Mouse (Mus musculus) intestine, postnatal 0 days (tissue): ENCODE data around the gene Gab1. TPM values are rescaled to one million over a fixed set of nuclear protein-coding genes. Genes with fewer than 3 reads are reported as not detected.

ENCODE experiments used
- ATAC-seq: fragments of 200-750 bp; cut with Nextera tagmentation; 2 replicates; pipeline ENCODE4 v1.8.0; 2017; ENCODE audit warnings: mild to moderate bottlenecking, moderate TSS enrichment, moderate library complexity
- H3K27ac ChIP-seq: fragments of 300-500 bp; sonication (generic); 2 replicates; pipeline ENCODE4 v1.5.1; 2014; ENCODE audit warnings: mild to moderate bottlenecking, low read depth, low read length, moderate library complexity
- H3K27me3 ChIP-seq: fragments of 300-500 bp; sonication (generic); replicated peaks from 2 replicates; pipeline ENCODE4 v1.6.1; 2014; ENCODE audit warnings: low read length, mixed read lengths; ENCODE audit not compliant: control insufficient read depth, insufficient read depth
- H3K36me3 ChIP-seq: fragments of 300-500 bp; sonication (generic); 2 replicates; pipeline ENCODE4 v1.6.1; 2014; ENCODE audit warnings: mild to moderate bottlenecking, moderate library complexity; ENCODE audit not compliant: control insufficient read depth, insufficient read depth
- H3K4me1 ChIP-seq: fragments of 300-500 bp; sonication (generic); replicated peaks from 2 replicates; pipeline ENCODE4 v1.6.1; 2014; ENCODE audit warnings: antibody characterized with exemption, low read length, mixed read lengths; ENCODE audit not compliant: control insufficient read depth, insufficient read depth
- H3K4me2 ChIP-seq: fragments of 300-500 bp; sonication (generic); replicated peaks from 2 replicates; pipeline ENCODE4 v1.6.1; 2014; ENCODE audit warnings: low read depth, mild to moderate bottlenecking, moderate library complexity
- H3K4me3 ChIP-seq: fragments of 300-500 bp; sonication (generic); 2 replicates; pipeline ENCODE4 v1.5.1; 2014; ENCODE audit warnings: low read depth, low read length
- H3K9ac ChIP-seq: fragments of 300-500 bp; sonication (generic); 2 replicates; pipeline ENCODE4 v1.6.1; 2014; ENCODE audit warnings: mild to moderate bottlenecking, low read depth, low read length
- H3K9me3 ChIP-seq: fragments of 300-500 bp; sonication (generic); 2 replicates; pipeline ENCODE4 v1.6.1; 2016; ENCODE audit warnings: mixed run types; ENCODE audit not compliant: control insufficient read depth
- CTCF ChIP-seq: sonication (generic); IDR thresholded peaks from 2 replicates; pipeline ENCODE4 v1.5.1; 2016; ENCODE audit warnings: low read depth, mild to moderate bottlenecking, control low read depth, antibody characterized with exemption, moderate library complexity
- WGBS: fragments of 180-500 bp; shearing (Covaris S2); extraction: QIAGEN DNeasy Blood & Tissue Kit; methylation state at CpG from one replicate; pipeline ENCODE4 v1.1.7; 2014; 5-methylcytosine and 5-hydroxymethylcytosine counted together
- polyA plus RNA-seq: library from polyadenylated mRNA; unstranded; fragments of >200 nt; fragmentation: Nextera tagmentation; extraction: Ambion mirVana; gene quantifications from 2 replicates; pipeline ENCODE4 v1.2.1, GENCODE M21; 2015

Gab1 gene
- polyA plus RNA-seq, 1 experiment from 2014 or later = 9.1 TPM

DNA sequence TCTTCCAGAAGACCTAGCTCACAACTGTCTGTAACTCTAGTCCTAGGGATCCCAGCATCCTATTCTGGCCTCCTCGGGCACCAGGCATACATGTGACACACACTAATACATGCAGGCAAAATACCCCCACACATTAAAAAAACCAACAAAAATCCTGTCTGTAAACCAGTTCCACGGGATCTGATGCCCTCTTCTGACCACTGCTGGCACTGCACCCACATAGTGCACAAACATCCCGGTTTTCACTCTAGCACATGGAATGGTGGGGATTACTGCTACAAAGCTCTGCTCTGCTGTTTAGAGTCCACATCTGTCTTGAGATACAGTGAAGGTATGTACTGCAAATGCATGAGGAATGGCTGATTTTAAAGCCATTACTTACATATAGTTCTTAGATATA is 81.5 kb downstream of the Gab1 start:
- Histone ChIP-seq H3K4me1 (no peaks in the 10 kb centered on the region), H3K36me3 (no peaks in the 10 kb centered on the region), H3K9ac (no peak overlapping the region), H3K4me2 (no peak overlapping the region), H3K9me3 (no peaks in the 10 kb centered on the region), H3K4me3 (no peak overlapping the region), H3K27me3 (no peaks in the 10 kb centered on the region), H3K27ac (no peak overlapping the region)
- ATAC-seq = no peak
- WGBS = 98% methylated on average over 3 of the region's 3 CpGs
- TF ChIP-seq CTCF = peak; percentile 44

DNA sequence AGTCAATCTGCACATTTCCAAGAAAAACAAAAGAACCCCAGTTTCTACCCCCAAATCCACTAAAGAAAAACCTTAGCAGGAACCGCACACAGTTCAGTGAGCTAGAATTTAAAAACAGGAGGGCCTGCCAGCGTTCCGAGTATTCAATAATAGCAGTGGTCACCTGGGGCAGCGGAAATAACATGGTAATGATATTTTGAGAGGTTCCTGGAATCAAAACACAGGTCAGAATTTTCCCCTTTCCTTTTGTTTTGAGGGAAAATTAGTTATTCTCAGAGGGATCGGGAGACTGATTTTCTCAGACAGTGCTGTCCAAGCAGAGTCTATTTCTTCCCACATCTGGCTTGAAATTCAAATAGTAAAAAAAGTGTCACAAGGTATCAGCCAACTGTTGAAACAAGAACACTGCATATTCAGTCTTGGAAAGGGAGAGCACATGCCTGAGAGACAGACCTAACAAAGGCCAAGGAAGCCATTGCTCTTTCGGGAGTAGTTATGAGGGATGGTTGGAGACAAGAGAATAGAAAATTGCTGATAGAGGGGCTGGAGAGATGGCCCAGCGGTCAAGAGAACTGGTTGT is 82.0 kb downstream of the Gab1 start:
- WGBS = 89% methylated on average over 7 of the region's 7 CpGs
- H3K4me2 ChIP-seq = no peak overlapping the region
- no peak overlapping the region for H3K4me3 ChIP-seq
- H3K36me3 ChIP-seq = no peaks in the 10 kb centered on the region
- TF ChIP-seq CTCF = no peak
- H3K9me3 ChIP-seq = no peaks in the 10 kb centered on the region
- no peak overlapping the region for H3K9ac ChIP-seq
- no peak overlapping the region for H3K27ac ChIP-seq
- H3K27me3 ChIP-seq = no peaks in the 10 kb centered on the region
- H3K4me1 ChIP-seq = no peaks in the 10 kb centered on the region
- ATAC-seq = no peak

DNA sequence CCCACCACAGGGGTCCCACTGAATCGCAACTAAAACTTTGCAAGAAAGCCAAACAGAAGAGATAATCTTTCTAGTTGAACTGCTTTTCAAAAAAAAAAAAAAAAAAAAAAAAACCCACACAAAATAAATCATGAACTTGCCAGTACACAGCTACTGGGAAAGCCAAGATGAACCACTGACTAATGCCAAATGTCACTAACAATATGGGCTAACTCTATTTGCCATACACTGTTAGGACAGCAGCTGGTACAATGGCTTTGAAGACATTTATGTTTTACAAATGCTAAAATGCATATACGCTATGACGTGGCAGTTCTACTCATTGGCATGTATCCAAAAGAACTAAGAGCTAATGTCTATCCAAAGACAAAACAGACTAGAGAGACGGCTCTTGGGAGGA is 84.2 kb downstream of the Gab1 start:
- Histone ChIP-seq H3K4me1 (no peaks in the 10 kb centered on the region), H3K36me3 (peaks cover 3% of the 10 kb centered on the region; the same call in 1 of the 2 replicates), H3K9me3 (no peaks in the 10 kb centered on the region), H3K4me3 (no peak overlapping the region), H3K27me3 (no peaks in the 10 kb centered on the region), H3K9ac (no peak overlapping the region), H3K4me2 (no peak overlapping the region), H3K27ac (no peak overlapping the region)
- no peak for ATAC-seq
- 70% methylated on average over 4 of the region's 4 CpGs for WGBS
- TF ChIP-seq CTCF = no peak

DNA sequence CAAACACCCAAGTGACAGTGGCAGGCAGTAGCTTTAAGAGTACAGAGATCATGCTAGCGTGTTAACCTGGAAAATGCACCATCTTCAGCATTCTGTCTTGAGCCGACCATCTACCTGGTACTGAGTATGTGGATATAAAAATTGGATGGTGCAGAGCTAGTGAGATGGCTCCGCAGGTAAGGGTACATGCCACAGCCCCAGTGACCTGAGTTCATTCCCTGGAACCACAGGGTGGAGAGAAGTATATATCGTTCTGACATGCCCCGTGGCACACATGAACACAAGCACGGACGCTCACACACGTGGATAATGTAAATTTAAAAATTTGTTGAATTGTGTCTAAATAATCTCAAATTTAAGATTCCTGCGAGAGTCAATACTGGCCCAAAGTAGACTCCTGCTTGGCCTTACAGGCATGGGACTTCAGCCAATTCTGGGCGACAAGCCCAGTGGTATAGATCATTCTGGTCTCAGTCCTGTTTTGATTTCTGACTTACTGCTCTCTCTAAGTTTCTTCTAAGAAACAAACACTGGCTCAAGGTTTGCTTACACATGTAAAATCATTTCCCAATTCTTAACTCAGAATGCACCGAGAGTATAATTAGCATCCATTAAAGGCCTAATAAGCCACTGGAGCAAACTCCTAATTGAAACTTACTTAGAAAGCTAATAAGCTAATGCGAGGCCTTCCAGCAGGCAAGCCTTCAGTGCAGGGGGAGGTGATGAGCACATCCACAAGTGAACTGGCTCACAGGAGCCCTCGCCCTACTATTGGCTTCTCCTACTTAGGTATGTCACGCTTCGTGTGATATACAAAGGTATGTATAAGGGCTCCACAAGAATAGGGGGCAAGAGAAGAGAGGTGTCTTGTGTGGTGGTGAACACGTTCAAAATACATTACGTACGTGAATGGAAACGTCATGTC is 85.5 kb downstream of the Gab1 start:
- H3K4me2 ChIP-seq = no peak overlapping the region
- H3K27ac ChIP-seq = no peak overlapping the region
- ATAC-seq = no peak
- TF ChIP-seq CTCF = no peak
- WGBS = 89% methylated on average over 19 of the region's 19 CpGs
- H3K4me1 ChIP-seq = no peaks in the 10 kb centered on the region
- no peak overlapping the region for H3K9ac ChIP-seq
- H3K27me3 ChIP-seq = no peaks in the 10 kb centered on the region
- peaks cover 5% of the 10 kb centered on the region; the same call in 1 of the 2 replicates for H3K36me3 ChIP-seq
- H3K4me3 ChIP-seq = no peak overlapping the region
- H3K9me3 ChIP-seq = no peaks in the 10 kb centered on the region

DNA sequence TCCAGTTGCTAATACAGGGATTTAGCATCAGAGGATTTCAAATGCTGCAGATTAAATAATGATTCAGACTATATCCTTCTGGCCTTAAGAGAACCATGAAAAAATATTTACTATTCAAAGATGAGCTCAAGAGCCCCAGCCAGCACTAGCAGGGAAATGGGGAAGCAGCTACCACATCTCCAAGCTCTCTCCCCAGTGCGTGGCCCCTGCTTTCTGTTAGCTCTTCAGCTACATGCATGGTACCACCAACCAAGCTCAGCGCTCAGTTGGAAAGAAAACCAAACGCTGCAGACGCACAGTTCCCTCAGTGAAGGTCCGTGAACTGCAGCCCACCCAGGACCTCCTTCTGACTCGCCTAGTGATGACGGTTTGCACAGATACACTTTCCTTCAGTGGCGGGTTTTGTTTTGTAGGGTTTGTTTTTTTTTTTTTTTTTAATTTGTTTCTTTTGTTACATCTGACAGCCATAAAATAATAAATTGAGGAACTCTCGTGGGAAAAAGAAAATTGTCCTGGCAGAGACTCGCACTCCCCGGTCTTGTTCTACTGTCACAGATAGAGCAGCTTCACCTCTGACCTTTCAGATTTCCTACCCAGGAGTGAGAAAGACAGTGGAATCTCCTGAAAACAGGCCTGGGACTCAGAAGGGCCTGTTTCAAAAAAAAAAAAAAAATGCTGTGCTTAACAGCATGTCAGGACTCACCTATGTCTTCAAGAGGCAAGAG is 86.4 kb downstream of the Gab1 start:
- H3K4me3 ChIP-seq = no peak overlapping the region
- no peaks in the 10 kb centered on the region for H3K27me3 ChIP-seq
- WGBS = 69% methylated on average over 11 of the region's 11 CpGs
- no peaks in the 10 kb centered on the region for H3K9me3 ChIP-seq
- no peaks in the 10 kb centered on the region for H3K4me1 ChIP-seq
- no peak for ATAC-seq
- no peak overlapping the region for H3K4me2 ChIP-seq
- no peak for TF ChIP-seq CTCF
- no peak overlapping the region for H3K9ac ChIP-seq
- no peak overlapping the region for H3K27ac ChIP-seq
- peaks cover 5% of the 10 kb centered on the region; the same call in 1 of the 2 replicates for H3K36me3 ChIP-seq

DNA sequence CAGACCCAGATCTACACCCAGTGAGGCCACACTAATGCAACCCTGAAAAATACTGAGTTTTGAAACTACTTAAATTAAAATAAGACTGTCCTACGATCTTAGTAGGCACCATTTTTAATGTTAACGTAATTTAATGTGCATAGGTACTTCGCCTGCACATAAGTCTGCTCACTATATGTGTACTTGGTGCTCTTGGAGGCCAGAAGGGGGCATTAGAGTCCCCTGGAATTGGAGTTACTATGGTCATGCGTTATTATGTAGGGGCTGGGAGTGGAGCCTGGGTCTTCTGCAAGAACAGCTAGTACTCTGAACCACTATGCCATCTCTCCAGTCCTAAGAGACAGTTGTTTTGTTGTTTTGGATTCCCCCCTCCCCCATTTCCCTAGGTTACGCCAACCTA is 88.1 kb downstream of the Gab1 start:
- Histone ChIP-seq H3K4me2 (no peak overlapping the region), H3K4me1 (no peaks in the 10 kb centered on the region), H3K27ac (no peak overlapping the region), H3K9me3 (no peaks in the 10 kb centered on the region), H3K9ac (no peak overlapping the region), H3K27me3 (no peaks in the 10 kb centered on the region), H3K36me3 (peaks cover 19% of the 10 kb centered on the region), H3K4me3 (no peak overlapping the region)
- peak; percentile 58 for TF ChIP-seq CTCF
- 92% methylated on average over 5 of the region's 5 CpGs for WGBS
- ATAC-seq = no peak
